Mouse (Mus musculus): ENCODE measurements around the gene Dync1i1. TPM values are rescaled to one million over a fixed set of nuclear protein-coding genes. Genes with fewer than 3 reads are reported as not detected.

Gene Dync1i1
- polyA plus RNA-seq, 1 experiment from 2014 or later, result 0.13 TPM

DNA sequence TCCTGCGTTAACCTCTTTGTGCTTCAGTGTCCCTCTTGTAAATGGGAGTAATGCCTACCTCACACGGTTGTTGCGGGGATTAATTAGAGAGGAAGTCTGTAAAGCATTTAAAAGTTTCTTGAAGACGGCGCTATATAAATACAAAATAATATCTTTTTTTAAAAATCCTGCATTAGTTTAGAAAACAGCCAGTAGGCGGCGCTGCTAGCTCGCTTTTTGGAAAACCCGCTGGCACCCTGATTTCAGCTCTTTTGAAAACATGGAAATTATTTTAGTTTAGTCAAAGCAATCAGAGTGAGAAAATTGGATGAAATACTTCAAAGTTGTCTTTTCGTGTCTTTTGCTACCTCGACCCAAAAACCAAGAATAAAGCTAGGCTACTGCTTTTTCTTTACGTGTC, 132.9 kb downstream of the Dync1i1 start:
- H3K27ac ChIP-seq (ENCODE audit: low read depth), result no peak overlapping the region
- no peaks in the 10 kb centered on the region; the same call in 1 of the 2 replicates for H3K4me1 ChIP-seq (ENCODE audit: insufficient read depth)
- TF ChIP-seq CTCF (IDR thresholded peaks at IDR 0.05; ENCODE audit: low read depth) (peak; percentile 67), EP300 (IDR thresholded peaks at IDR 0.05; ENCODE audit: low read depth) (no peak)
- no peaks in the 10 kb centered on the region for H3K9me3 ChIP-seq (ENCODE audit: low read length)
- peak; percentile 55 for DNase-seq
- no peak for ATAC-seq
- H3K36me3 ChIP-seq (replicated peaks; ENCODE audit: insufficient read depth, low read length), result no peaks in the 10 kb centered on the region
- no peak overlapping the region for H3K4me3 ChIP-seq (ENCODE audit: low read depth, low read length)
- no peak overlapping the region for H3K9ac ChIP-seq (replicated peaks)
- H3K27me3 ChIP-seq (ENCODE audit: insufficient read depth, low read length), result no peaks in the 10 kb centered on the region
- WGBS (ENCODE audit: insufficient replicate concordance), result 14% methylated on average over 12 of the region's 12 CpGs
- H3K4me2 ChIP-seq (ENCODE audit: low read depth, low read length), result peak overlapping the region; percentile 54

DNA sequence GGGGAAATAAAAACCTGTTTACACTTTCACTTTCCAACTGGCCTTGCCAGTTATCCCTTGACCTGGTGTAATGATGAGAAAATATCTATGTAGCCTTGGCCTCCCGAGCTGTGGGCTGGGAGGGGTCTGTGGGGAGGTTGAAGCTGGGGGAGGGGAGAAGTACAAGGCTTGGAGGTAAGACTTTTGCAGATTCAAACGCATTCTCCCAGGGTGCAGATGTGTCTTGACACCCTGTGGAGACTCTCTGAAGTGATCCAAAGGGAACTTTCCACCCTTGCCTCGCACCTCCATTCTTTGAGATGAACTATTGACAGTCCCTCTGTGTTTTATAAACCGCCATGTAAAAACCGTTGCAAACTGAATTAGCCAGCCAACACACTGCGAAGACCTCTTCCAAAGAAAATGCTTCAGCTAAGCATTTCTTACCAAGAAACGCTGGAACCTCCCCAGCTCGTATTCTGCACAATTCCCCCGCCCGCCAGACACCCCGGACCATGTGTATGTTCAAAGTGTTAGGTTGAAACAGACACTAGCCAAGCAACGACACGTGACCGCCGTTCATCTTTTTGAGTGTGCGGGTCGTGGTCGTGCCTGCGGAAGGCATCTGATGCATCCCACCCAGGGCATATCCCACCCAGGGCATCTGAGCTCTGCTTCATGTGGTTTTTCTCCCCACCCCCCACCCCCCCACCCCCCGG, 133.6 kb downstream of the Dync1i1 start:
- H3K4me3 ChIP-seq (ENCODE audit: low read depth, low read length), result no peak overlapping the region
- H3K4me1 ChIP-seq (ENCODE audit: insufficient read depth), result no peaks in the 10 kb centered on the region; the same call in 1 of the 2 replicates
- H3K9ac ChIP-seq (replicated peaks), result no peak overlapping the region
- DNase-seq, result no peak
- H3K27ac ChIP-seq (ENCODE audit: low read depth), result no peak overlapping the region
- no peak; the same call in 1 of the 2 replicates for ATAC-seq
- H3K4me2 ChIP-seq (ENCODE audit: low read depth, low read length), result peak overlapping the region; percentile 54
- H3K27me3 ChIP-seq (ENCODE audit: insufficient read depth, low read length), result no peaks in the 10 kb centered on the region
- TF ChIP-seq CTCF (IDR thresholded peaks at IDR 0.05; ENCODE audit: low read depth) (no peak), EP300 (IDR thresholded peaks at IDR 0.05; ENCODE audit: low read depth) (no peak)
- no peaks in the 10 kb centered on the region for H3K36me3 ChIP-seq (replicated peaks; ENCODE audit: insufficient read depth, low read length)
- 51% methylated on average over 20 of the region's 20 CpGs for WGBS (ENCODE audit: insufficient replicate concordance)
- H3K9me3 ChIP-seq (ENCODE audit: low read length), result no peaks in the 10 kb centered on the region

DNA sequence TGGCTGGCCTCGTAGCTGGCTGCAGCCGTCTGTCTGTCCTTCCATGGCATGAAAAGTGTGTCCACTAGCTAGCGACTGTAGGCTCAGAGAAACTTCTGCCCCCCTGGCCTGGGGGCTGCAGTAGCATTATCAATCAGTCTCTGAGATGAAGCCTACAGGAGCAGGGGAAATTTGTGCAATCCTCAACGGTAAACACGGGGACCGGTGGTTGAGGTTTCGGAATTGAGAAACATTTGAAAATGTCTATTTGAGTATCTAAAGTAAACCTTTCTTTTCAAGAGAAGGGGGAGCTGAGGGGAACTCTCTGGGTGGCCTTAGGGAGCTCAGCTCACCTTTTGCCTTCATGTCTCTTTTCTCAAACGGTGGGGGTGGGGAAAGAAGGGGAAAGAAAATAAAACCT, 134.2 kb downstream of the Dync1i1 start:
- Histone ChIP-seq H3K27me3 (ENCODE audit: insufficient read depth, low read length) (no peaks in the 10 kb centered on the region), H3K36me3 (replicated peaks; ENCODE audit: insufficient read depth, low read length) (no peaks in the 10 kb centered on the region), H3K27ac (ENCODE audit: low read depth) (no peak overlapping the region), H3K9me3 (ENCODE audit: low read length) (no peaks in the 10 kb centered on the region), H3K4me3 (ENCODE audit: low read depth, low read length) (no peak overlapping the region), H3K9ac (replicated peaks) (no peak overlapping the region), H3K4me1 (ENCODE audit: insufficient read depth) (no peaks in the 10 kb centered on the region; the same call in 1 of the 2 replicates), H3K4me2 (ENCODE audit: low read depth, low read length) (peak overlapping the region; percentile 54)
- WGBS (ENCODE audit: insufficient replicate concordance), result 50% methylated on average over 8 of the region's 8 CpGs
- TF ChIP-seq CTCF (IDR thresholded peaks at IDR 0.05; ENCODE audit: low read depth) (no peak), EP300 (IDR thresholded peaks at IDR 0.05; ENCODE audit: low read depth) (no peak)
- ATAC-seq (peak; percentile 74), DNase-seq (no peak)

DNA sequence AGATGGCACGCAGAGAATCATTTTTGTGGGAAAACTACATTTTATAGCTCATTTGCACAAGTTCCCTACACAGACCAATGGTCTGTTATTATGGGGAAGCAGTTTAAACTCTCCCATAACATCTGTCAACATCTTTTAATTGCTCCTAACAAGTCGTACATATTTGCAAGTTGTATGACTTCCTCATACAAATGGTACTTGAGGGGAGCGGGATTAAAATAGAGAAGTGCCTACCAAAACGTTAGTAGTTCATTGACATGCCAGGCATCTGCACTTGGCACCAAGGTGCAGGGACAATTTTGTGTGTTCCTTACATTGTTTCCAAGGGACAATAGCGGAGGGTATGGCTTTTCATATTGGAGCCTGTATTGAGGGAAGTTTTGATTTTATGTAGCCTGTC, 140.7 kb downstream of the Dync1i1 start:
- H3K36me3 ChIP-seq (replicated peaks; ENCODE audit: insufficient read depth, low read length), result no peaks in the 10 kb centered on the region
- ATAC-seq (no peak), DNase-seq (no peak)
- no peaks in the 10 kb centered on the region for H3K4me1 ChIP-seq (ENCODE audit: insufficient read depth)
- H3K9ac ChIP-seq (replicated peaks), result no peak overlapping the region
- no peak for TF ChIP-seq EP300 (IDR thresholded peaks at IDR 0.05; ENCODE audit: low read depth)
- TF ChIP-seq CTCF (IDR thresholded peaks at IDR 0.05; ENCODE audit: low read depth), result no peak
- whole genome bisulfite sequencing (ENCODE audit: insufficient replicate concordance), result 55% methylated on average over 5 of the region's 5 CpGs
- H3K9me3 ChIP-seq (ENCODE audit: low read length), result no peaks in the 10 kb centered on the region
- H3K4me3 ChIP-seq (ENCODE audit: low read depth, low read length), result no peak overlapping the region
- no peak overlapping the region for H3K27ac ChIP-seq (ENCODE audit: low read depth)
- H3K4me2 ChIP-seq (ENCODE audit: low read depth, low read length), result no peak overlapping the region
- H3K27me3 ChIP-seq (ENCODE audit: insufficient read depth, low read length), result no peaks in the 10 kb centered on the region

DNA sequence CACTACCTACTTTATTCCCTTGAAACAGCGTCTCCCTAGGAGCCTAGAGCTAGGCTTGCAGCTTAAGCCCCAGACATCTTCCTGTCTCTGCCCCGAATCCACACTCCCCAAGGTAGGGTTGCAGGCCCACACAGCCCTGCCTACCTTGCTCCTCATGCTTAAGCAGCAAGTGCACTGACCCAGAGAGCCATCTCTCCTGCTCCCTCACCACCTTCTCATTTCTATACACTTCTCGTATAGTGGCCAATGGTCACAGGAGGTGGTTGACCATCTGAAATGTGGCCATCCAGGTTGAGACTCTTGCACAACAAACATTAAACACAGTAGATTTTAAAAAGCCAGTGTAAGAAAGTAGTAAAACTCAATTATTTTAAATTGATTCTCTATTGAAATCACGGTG, 141.8 kb downstream of the Dync1i1 start:
- WGBS (ENCODE audit: insufficient replicate concordance), result 80% methylated on average over 4 of the region's 4 CpGs

DNA sequence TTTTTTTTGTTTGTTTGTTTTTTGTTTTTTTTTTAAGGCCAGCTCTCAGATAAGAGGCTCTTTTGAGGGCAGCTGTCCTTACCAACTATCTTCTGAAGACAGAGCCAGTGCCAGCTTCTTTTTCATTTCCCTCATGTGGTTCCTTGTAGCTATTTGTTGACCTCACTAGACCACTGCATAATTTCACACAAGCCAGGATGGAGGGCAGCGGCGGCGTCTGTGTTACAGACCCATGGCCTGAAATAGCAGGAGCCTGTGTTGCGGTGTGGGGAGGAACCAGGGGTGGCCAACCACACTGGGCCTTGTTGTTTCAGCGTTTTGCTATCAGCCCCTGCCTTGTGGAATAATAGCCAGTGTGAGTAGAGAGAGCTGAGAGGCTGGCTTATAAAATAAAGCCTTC, 145.6 kb downstream of the Dync1i1 start:
- no peak overlapping the region for H3K9ac ChIP-seq (replicated peaks)
- H3K27ac ChIP-seq (ENCODE audit: low read depth), result no peak overlapping the region
- no peaks in the 10 kb centered on the region for H3K4me1 ChIP-seq (ENCODE audit: insufficient read depth)
- ATAC-seq (no peak), DNase-seq (no peak)
- H3K9me3 ChIP-seq (ENCODE audit: low read length), result no peaks in the 10 kb centered on the region
- no peak overlapping the region for H3K4me2 ChIP-seq (ENCODE audit: low read depth, low read length)
- no peaks in the 10 kb centered on the region for H3K27me3 ChIP-seq (ENCODE audit: insufficient read depth, low read length)
- TF ChIP-seq EP300 (IDR thresholded peaks at IDR 0.05; ENCODE audit: low read depth) (no peak), CTCF (IDR thresholded peaks at IDR 0.05; ENCODE audit: low read depth) (no peak)
- H3K4me3 ChIP-seq (ENCODE audit: low read depth, low read length), result no peak overlapping the region
- H3K36me3 ChIP-seq (replicated peaks; ENCODE audit: insufficient read depth, low read length), result no peaks in the 10 kb centered on the region
- 70% methylated on average over 5 of the region's 5 CpGs for WGBS (ENCODE audit: insufficient replicate concordance)

More for the DNA sequence above, 141.8 kb downstream of the Dync1i1 start:
- Histone ChIP-seq H3K9ac (replicated peaks) (no peak overlapping the region), H3K27me3 (ENCODE audit: insufficient read depth, low read length) (no peaks in the 10 kb centered on the region), H3K4me3 (ENCODE audit: low read depth, low read length) (no peak overlapping the region), H3K27ac (ENCODE audit: low read depth) (no peak overlapping the region), H3K4me1 (ENCODE audit: insufficient read depth) (no peaks in the 10 kb centered on the region), H3K36me3 (replicated peaks; ENCODE audit: insufficient read depth, low read length) (no peaks in the 10 kb centered on the region), H3K4me2 (ENCODE audit: low read depth, low read length) (no peak overlapping the region), H3K9me3 (ENCODE audit: low read length) (no peaks in the 10 kb centered on the region)
- DNase-seq, result no peak
- ATAC-seq, result no peak
- no peak for TF ChIP-seq CTCF (IDR thresholded peaks at IDR 0.05; ENCODE audit: low read depth)
- TF ChIP-seq EP300 (IDR thresholded peaks at IDR 0.05; ENCODE audit: low read depth), result no peak

Data from liver, postnatal 0 days (tissue).